Mouse (Mus musculus): ENCODE measurements around the gene Art4. TPM values are rescaled to one million over a fixed set of nuclear protein-coding genes. Genes with fewer than 3 reads are reported as not detected.

Gene Art4
- total and polyA plus RNA-seq, 3 experiments = 0.34 to 1.0 (median 0.48) TPM

DNA sequence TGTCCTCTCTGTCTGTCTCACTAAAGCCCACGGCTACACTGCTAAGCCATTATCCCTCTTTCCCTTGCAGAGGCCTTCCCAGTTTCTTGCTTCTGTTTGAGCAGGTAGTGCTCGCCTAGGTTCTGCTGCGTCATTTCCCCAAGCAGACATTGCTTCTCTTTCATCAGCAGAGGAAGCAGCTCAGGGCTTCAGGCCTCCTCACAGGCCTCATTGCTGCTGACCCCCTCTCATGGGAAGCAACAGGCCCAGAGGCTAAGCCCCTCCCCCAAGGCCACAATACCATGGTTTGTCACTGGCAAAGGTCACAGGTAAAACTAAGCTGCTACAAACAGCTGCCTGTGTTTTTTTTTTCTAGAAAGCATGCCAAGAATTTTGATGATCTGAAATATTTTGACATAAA lies 4.8 kb downstream of the Art4 start:
- no peak for TF ChIP-seq JUND (conservative IDR thresholded peaks at IDR 0.05; ENCODE audit: low read depth, low read length)
- TF ChIP-seq MAX (IDR thresholded peaks at IDR 0.05; ENCODE audit: low read length) = no peak
- TF ChIP-seq BHLHE40 (IDR thresholded peaks at IDR 0.05; ENCODE audit: low read depth, low read length) = no peak
- TF ChIP-seq ZMIZ1 (IDR thresholded peaks at IDR 0.05; ENCODE audit: low read depth, low read length) = no peak
- no peak for TF ChIP-seq E2F4 (IDR thresholded peaks at IDR 0.05; ENCODE audit: insufficient replicate concordance, low read depth, low read length)
- no peak for TF ChIP-seq GABPA (IDR thresholded peaks at IDR 0.05; ENCODE audit: insufficient replicate concordance, low read depth, low read length)
- TF ChIP-seq UBTF (IDR thresholded peaks at IDR 0.05; ENCODE audit: low read depth, low read length) = no peak
- TF ChIP-seq JUN (IDR thresholded peaks at IDR 0.05; ENCODE audit: insufficient read depth, low read depth, low read length) = no peak
- TF ChIP-seq TBP (conservative IDR thresholded peaks at IDR 0.05; ENCODE audit: low read depth, low read length) = no peak
- TF ChIP-seq MAFK (IDR thresholded peaks at IDR 0.05; ENCODE audit: insufficient replicate concordance, low read length) = no peak
- TF ChIP-seq ZNF384 (IDR thresholded peaks at IDR 0.05; ENCODE audit: low read depth, low read length) = no peak
- TF ChIP-seq USF2 (conservative IDR thresholded peaks at IDR 0.05; ENCODE audit: low read depth, low read length) = no peak
- no peak for TF ChIP-seq RCOR1 (conservative IDR thresholded peaks at IDR 0.05; ENCODE audit: low read depth, low read length)
- no peak for TF ChIP-seq PAX5 (IDR thresholded peaks at IDR 0.05; ENCODE audit: low read length)
- no peak for TF ChIP-seq NRF1 (IDR thresholded peaks at IDR 0.05; ENCODE audit: low read depth, low read length)
- Histone ChIP-seq H3K27ac (ENCODE audit: insufficient read depth, low read depth) (no peak overlapping the region), H3K9me3 (replicated peaks; ENCODE audit: low read length) (no peaks in the 10 kb centered on the region), H3K27me3 (replicated peaks) (no peaks in the 10 kb centered on the region), H3K9ac (ENCODE audit: insufficient read depth, low read depth) (no peak overlapping the region), H3K4me1 (ENCODE audit: control insufficient read depth in 1 of 2, insufficient read depth in 2 of 2) (peaks cover 34 to 77% of the 10 kb centered on the region in 2 experiments), H3K36me3 (replicated peaks in 1 of 2; ENCODE audit: control insufficient read depth in 1 of 2, insufficient read depth in 1 of 2, low read length in 1 of 2) (peaks cover 14 to 46% of the 10 kb centered on the region in 2 experiments), H3K79me2 (replicated peaks; ENCODE audit: control insufficient read depth, extremely low read depth, insufficient read depth, poor library complexity, severe bottlenecking) (no peaks in the 10 kb centered on the region), H3K4me2 (ENCODE audit: insufficient read depth, low read depth, poor library complexity, severe bottlenecking) (no peak overlapping the region), H3K4me3 (replicated peaks in 1 of 3; ENCODE audit: low read depth in 2 of 3, low read length in 2 of 3, poor library complexity in 1 of 3) (no peak overlapping the region)
- dilution Hi-C loops (cut with MboI; ENCODE audit: extremely low pct_ligation_motif_present, extremely low pct_unique_long_range_greater_than_20kb, low sequenced_read_pairs) = loop anchor here (25.0 kb wide), 1 partner anchor 135 kb away; no protein-coding TSS in a partner anchor
- DNase-seq (ENCODE audit: extremely low read depth) = no peak
- in situ Hi-C loops (cut with MboI; ENCODE audit: low pct_ligation_motif_present, low pct_unique_long_range_greater_than_20kb, low sequenced_read_pairs) = no loop called here

DNA sequence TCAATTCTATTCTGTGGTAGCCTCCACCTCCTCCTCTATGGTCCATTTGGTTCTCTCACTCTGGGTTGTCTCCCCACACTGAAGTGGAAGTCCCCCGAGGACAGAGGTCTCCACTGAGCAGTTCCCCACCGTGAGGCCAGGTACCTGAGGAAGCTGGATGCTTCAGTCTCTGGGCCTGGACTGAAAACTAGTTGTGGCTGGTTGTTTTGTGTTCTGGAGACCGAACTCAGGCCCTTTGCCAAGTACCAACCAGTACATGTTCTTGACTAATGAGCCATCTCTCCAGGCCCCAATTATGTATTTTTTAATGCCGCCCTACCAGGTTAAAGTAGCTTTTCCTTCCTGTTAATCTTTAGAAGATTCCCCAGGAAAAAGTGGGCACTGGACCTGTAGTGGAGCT lies 5.2 kb downstream of the Art4 start:
- dilution Hi-C loops (cut with MboI; ENCODE audit: extremely low pct_ligation_motif_present, extremely low pct_unique_long_range_greater_than_20kb, low sequenced_read_pairs) = loop anchor here (25.0 kb wide), 1 partner anchor 135 kb away; no protein-coding TSS in a partner anchor
- H3K79me2 ChIP-seq (replicated peaks; ENCODE audit: control insufficient read depth, extremely low read depth, insufficient read depth, poor library complexity, severe bottlenecking) = no peaks in the 10 kb centered on the region
- DNase-seq (ENCODE audit: extremely low read depth) = no peak
- peaks cover 34 to 78% of the 10 kb centered on the region in 2 experiments for H3K4me1 ChIP-seq (ENCODE audit: control insufficient read depth in 1 of 2, insufficient read depth in 2 of 2)
- H3K27me3 ChIP-seq (replicated peaks) = no peaks in the 10 kb centered on the region
- no peak overlapping the region for H3K4me2 ChIP-seq (ENCODE audit: insufficient read depth, low read depth, poor library complexity, severe bottlenecking)
- no peak overlapping the region for H3K4me3 ChIP-seq (replicated peaks in 1 of 3; ENCODE audit: low read depth in 2 of 3, low read length in 2 of 3, poor library complexity in 1 of 3)
- H3K27ac ChIP-seq (ENCODE audit: insufficient read depth, low read depth) = no peak overlapping the region
- H3K9ac ChIP-seq (ENCODE audit: insufficient read depth, low read depth) = no peak overlapping the region; the same call in 1 of the 2 replicates
- no peaks in the 10 kb centered on the region for H3K9me3 ChIP-seq (replicated peaks; ENCODE audit: low read length)
- no peak for TF ChIP-seq ELF1 (IDR thresholded peaks at IDR 0.05; ENCODE audit: low read depth, low read length)
- no peak for TF ChIP-seq USF2 (conservative IDR thresholded peaks at IDR 0.05; ENCODE audit: low read depth, low read length)
- no peak for TF ChIP-seq MYC (IDR thresholded peaks at IDR 0.05; ENCODE audit: low read depth, low read length)
- TF ChIP-seq KAT2A (IDR thresholded peaks at IDR 0.05; ENCODE audit: insufficient replicate concordance, low read length) = no peak
- TF ChIP-seq IRF4 (IDR thresholded peaks at IDR 0.05; ENCODE audit: low read depth, low read length) = no peak
- no peak for TF ChIP-seq RAD21 (IDR thresholded peaks at IDR 0.05; ENCODE audit: low read depth, low read length)
- no peak for TF ChIP-seq NELFE (IDR thresholded peaks at IDR 0.05; ENCODE audit: low read depth, low read length)
- no peak for TF ChIP-seq RCOR1 (conservative IDR thresholded peaks at IDR 0.05; ENCODE audit: low read depth, low read length)
- H3K36me3 ChIP-seq (replicated peaks in 1 of 2; ENCODE audit: control insufficient read depth in 1 of 2, insufficient read depth in 1 of 2, low read length in 1 of 2) = peaks cover 12 to 47% of the 10 kb centered on the region in 2 experiments
- in situ Hi-C loops (cut with MboI; ENCODE audit: low pct_ligation_motif_present, low pct_unique_long_range_greater_than_20kb, low sequenced_read_pairs) = no loop called here

Data from CH12.LX (cell line).